Comparison of ENCODE assay signal across 8 mouse cellular contexts in the genomic region with DNA sequence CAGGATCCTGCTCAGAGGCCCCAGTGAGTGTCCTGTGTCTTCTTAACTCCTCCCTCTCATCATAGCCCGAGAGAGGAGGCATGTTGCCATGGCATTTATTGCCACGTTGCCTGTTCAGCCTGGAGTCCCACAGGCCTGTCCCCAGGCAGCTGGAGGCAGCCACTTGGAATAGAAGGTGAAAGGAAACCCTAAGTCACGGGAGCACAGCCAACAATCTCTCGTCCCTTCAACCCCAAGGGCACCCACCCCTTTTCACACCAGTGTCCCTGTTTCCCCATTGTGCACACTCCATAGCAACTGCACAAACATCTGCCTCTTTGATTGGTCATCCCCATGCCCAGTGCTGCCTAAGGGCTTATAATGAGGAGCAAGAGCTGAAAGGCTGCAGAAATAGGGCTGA. TPM values are rescaled to one million over a fixed set of nuclear protein-coding genes. Genes with fewer than 3 reads are reported as not detected.
DNase-seq lines count a peak whose midpoint lies in the region; ATAC-seq lines count a peak whose summit lies in the region.

No protein-coding gene starts in this region.

- H3K9ac ChIP-seq in midbrain, embryonic 12.5 days (replicated peaks), result no peak overlapping the region
- H3K9ac ChIP-seq in kidney, embryonic 14.5 days (ENCODE audit: low read depth, low read length), result no peak overlapping the region

- H3K27me3 ChIP-seq in midbrain, embryonic 12.5 days, result 0 out of 2 replicates have a peak, but pooled peaks cover 5% of the 10 kb centered on the region
- no peaks in the 10 kb centered on the region for H3K27me3 ChIP-seq in kidney, embryonic 14.5 days (ENCODE audit: control insufficient read depth, insufficient read depth, low read length)

- peaks cover 27% of the 10 kb centered on the region for H3K4me1 ChIP-seq in midbrain, embryonic 12.5 days
- H3K4me1 ChIP-seq in kidney, embryonic 14.5 days (ENCODE audit: control insufficient read depth, insufficient read depth, low read length), result no peaks in the 10 kb centered on the region

- H3K4me3 ChIP-seq in midbrain, embryonic 12.5 days, result no peak overlapping the region
- H3K4me3 ChIP-seq in kidney, embryonic 14.5 days (ENCODE audit: low read length), result no peak overlapping the region

- H3K9me3 ChIP-seq in midbrain, embryonic 12.5 days, result no peaks in the 10 kb centered on the region
- H3K9me3 ChIP-seq in kidney, embryonic 14.5 days (ENCODE audit: control insufficient read depth, low read length), result no peaks in the 10 kb centered on the region

- H3K36me3 ChIP-seq in midbrain, embryonic 12.5 days, result no peaks in the 10 kb centered on the region
- H3K36me3 ChIP-seq in kidney, embryonic 14.5 days (ENCODE audit: control insufficient read depth, insufficient read depth, low read length), result no peaks in the 10 kb centered on the region

- H3K27ac ChIP-seq in midbrain, embryonic 12.5 days (replicated peaks), result peak overlapping the region; percentile 69
- H3K27ac ChIP-seq in kidney, embryonic 14.5 days (ENCODE audit: low read depth, low read length), result no peak overlapping the region

- WGBS in midbrain, embryonic 12.5 days, result 4% methylated on average over 4 of the region's 4 CpGs
- 23% methylated on average over 4 of the region's 4 CpGs for WGBS in kidney, embryonic 14.5 days

- no peak for ATAC-seq in cerebellum, adult (ENCODE audit: insufficient number of reproducible peaks, low FRiP score, low TSS enrichment)
- ATAC-seq in midbrain, embryonic 12.5 days (ENCODE audit: low FRiP score, low read depth), result peak; percentile 78
- no peak; the same call in 1 of the 2 replicates for ATAC-seq in kidney, embryonic 14.5 days (ENCODE audit: low FRiP score, low TSS enrichment)
- ATAC-seq in megakaryocyte-erythroid progenitor cell, adult 5-6 weeks (replicated peaks; ENCODE audit: low FRiP score, low TSS enrichment, poor library complexity, severe bottlenecking), result no peak

- H3K4me2 ChIP-seq in midbrain, embryonic 12.5 days (replicated peaks), result peak overlapping the region; percentile 13; the same call in 1 of the 2 replicates
- H3K4me2 ChIP-seq in kidney, embryonic 14.5 days (replicated peaks; ENCODE audit: low read depth, low read length), result no peak overlapping the region

- peak; percentile 45 for DNase-seq in cerebellum, adult 11-12 months
- peak; percentile 40 for DNase-seq in brain, embryonic 18.5 days (ENCODE audit: low read depth, low spot score)
- peak; percentile 43 for DNase-seq in gastrocnemius, postnatal 25 days
- no peak for DNase-seq in kidney, adult 8-10 months

RNA-seq across cellular contexts. Expression of gene Snph, which starts 28.8 kb away (rescaled TPM):
- total RNA-seq in gastrocnemius, postnatal 25 days (2021), result 10 to 100 TPM; 19.2 to 26.2 TPM
- polyA plus RNA-seq in midbrain, embryonic 12.5 days (2016; fragmentation: Nextera tagmentation; extraction: Ambion mirVana), result 5.5 and 6.3 TPM in 2 replicates
- polyA plus RNA-seq in kidney, embryonic 14.5 days (2014; fragmentation: Nextera tagmentation; extraction: Ambion mirVana), result 0.58 and 0.61 TPM in 2 replicates
- not detected in 2 replicates for total RNA-seq in megakaryocyte-erythroid progenitor cell, adult 5-6 weeks (2014; fragmentation: Nextera tagmentation)
- total RNA-seq in megakaryocyte-erythroid progenitor cell, adult 5-6 weeks (2017), result not detected in 2 replicates

RNA-seq across cellular contexts. Expression of gene Sdcbp2, which starts 31.2 kb away (rescaled TPM):
- under 1 TPM; 0.56 to 0.77 TPM for total RNA-seq in gastrocnemius, postnatal 25 days (2021)
- polyA plus RNA-seq in midbrain, embryonic 12.5 days (2016; fragmentation: Nextera tagmentation; extraction: Ambion mirVana), result 0.33 and 0.50 TPM in 2 replicates
- 1.3 and 1.9 TPM in 2 replicates for polyA plus RNA-seq in kidney, embryonic 14.5 days (2014; fragmentation: Nextera tagmentation; extraction: Ambion mirVana)
- not detected in 2 replicates for total RNA-seq in megakaryocyte-erythroid progenitor cell, adult 5-6 weeks (2014; fragmentation: Nextera tagmentation)
- not detected in 2 replicates for total RNA-seq in megakaryocyte-erythroid progenitor cell, adult 5-6 weeks (2017)

Comparison
In these comparisons a context has a peak if more than half of its experiments do, and no peak if none do; other contexts are left out.
1. DNase-seq: peak in cerebellum, adult 11-12 months (single experiment), brain, embryonic 18.5 days (single experiment) and gastrocnemius, postnatal 25 days (single experiment); none in kidney, adult 8-10 months (0 of 2).
2. RNA of gene Snph, which starts 28.8 kb away (total RNA-seq): 19.2 to 26.2 TPM in gastrocnemius, postnatal 25 days; not detected in megakaryocyte-erythroid progenitor cell, adult 5-6 weeks; every median in the first group is over 10 times any median in the second.